Mouse (Mus musculus) left cerebral cortex, adult 8-10 months (tissue): ENCODE data around the gene Ppfibp1. TPM values are rescaled to one million over a fixed set of nuclear protein-coding genes. Genes with fewer than 3 reads are reported as not detected.

Experiments
- DNase-seq, 2 experiments: peaks; one replicate each; pipeline ENCODE4 v3.0.0; 2022; ENCODE audit warnings: low spot score in 2 of 2
- total RNA-seq, 4 experiments: library from RNA; stranded (reverse); gene quantifications; 2 replicates each; pipeline ENCODE4 v1.2.4; 2022

The Ppfibp1 gene
- total RNA-seq, 4 experiments from 2014 or later, result 48.2 to 53.8 (median 52.5) TPM

DNA sequence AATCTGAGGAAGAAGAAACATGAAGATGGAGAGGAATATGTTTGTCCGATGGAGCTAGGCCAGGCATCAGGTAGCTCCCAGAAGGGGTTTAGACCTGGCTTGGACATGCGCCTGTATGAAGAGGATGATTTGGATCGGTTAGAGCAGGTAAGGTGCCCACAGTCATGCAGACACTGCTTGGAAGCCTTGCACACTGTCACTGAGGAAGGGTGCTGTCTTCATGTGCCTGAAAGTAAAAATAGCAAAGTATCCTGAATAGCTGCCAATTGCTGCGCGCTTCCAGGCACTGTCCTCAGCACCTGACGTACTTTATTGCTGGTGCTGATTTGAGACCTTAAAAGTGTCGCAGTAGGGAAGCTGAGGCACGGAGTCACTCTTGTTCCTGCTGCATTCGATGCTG lies 141.3 kb downstream of the Ppfibp1 start:
- no peak for DNase-seq

- no peak for DNase-seq
Measured at GRCm38 (mm10) chr6:147030096-147030885, 142.0 kb downstream of the Ppfibp1 start.

- DNase-seq, result no peak
Measured at GRCm38 (mm10) chr6:147032303-147032925, 144.1 kb downstream of the Ppfibp1 start, which contains the start of gene Rep15. Gene Rep15, plus strand, starts transcription at chr6:147032584.

GRCm38 (mm10) chr6:147042291-147043290 lies 154.3 kb downstream of the Ppfibp1 start, which contains the start of gene Mrps35:
Gene Mrps35, plus strand, starts transcription at chr6:147042764.
- peak; percentile 83 to 85 for DNase-seq

DNA sequence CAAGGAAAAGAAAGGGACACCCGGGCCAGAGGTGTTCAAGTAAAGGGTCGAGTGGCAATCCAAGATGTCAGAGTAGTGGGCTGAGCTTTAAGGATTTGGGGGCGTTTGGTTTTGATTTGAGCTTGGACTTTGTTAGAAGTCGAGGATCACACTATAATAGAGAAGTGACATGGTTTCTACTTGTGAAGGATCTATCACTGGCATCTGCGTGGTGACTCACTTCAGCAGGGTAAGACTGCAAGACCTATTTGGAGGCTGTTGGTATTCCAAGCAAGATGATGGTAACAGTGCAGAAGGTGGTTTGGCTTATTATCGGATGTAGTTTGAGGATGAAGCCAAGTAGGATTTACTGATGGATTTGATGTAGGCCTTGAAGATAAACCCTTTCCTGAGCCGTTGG lies 155.3 kb downstream of the Ppfibp1 start:
- DNase-seq, result no peak

- no peak for DNase-seq
Measured at GRCm38 (mm10) chr6:147049239-147049805, 161.0 kb downstream of the Ppfibp1 start.

DNA sequence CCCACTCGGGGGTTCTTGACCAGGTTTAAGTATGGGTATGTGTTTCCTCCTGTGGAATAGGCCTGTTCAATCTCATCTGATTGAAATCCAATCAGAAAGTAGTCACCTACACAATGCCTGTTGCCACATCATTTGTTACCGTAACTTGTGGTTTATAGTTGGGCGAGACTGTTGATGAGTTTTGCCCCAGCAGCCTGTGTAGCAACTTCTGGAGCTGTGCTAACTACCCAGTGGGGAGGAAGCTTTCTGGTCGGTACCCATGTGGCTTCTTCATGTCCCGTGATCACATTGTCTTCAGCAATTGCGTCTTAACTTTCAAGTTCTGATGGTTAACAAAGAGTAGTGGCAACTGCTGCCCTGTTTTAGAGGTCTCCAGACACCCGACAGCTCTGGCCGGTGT lies 163.4 kb downstream of the Ppfibp1 start:
- no peak for DNase-seq

- DNase-seq, result no peak
Measured at GRCm38 (mm10) chr6:147052440-147052839, 164.2 kb downstream of the Ppfibp1 start.

GRCm38 (mm10) chr6:147053785-147054646 lies 165.7 kb downstream of the Ppfibp1 start:
- DNase-seq, result no peak

- DNase-seq, result no peak
Measured at GRCm38 (mm10) chr6:147055374-147055977, 167.2 kb downstream of the Ppfibp1 start.

DNA sequence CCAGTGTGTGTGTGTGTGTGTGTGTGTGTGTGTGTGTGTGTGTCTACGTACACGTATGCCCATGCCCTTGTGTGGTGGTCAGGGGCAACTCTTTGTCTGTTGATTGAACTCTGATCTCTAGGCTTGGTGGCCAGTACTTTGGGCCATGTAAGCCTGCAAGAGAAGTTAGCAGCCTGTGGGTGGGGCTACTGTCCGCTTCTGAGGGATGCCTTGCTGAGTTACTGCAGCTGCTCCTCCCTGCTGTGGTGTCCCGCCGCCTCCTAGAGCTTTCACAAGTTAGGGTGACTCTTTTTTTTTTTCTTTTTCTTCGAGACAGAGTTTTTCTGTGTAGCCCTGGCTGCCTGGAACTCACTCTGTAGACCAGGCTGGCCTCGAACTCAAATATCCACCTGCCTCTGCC lies 171.0 kb downstream of the Ppfibp1 start:
- DNase-seq, result no peak

DNA sequence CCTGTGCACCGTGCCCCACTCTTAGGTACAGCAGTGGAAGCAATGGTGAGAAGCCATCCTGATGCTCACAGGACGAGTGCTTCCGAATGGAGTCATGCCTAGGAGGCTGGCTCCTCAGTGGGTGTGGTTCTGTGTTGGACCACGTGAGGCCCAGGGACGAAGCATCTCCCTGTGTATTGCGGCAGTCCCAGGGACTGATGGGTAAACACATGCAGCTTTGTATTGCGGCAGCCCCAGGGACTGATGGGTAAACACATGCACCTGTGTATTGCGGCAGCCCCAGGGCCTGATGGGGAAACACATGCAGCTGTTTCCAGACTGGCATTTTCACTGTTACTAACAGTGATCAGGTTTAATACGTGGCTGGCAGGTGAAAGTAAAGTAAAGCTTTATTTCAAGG lies 173.3 kb downstream of the Ppfibp1 start:
- DNase-seq, result no peak

- DNase-seq, result no peak
Measured at GRCm38 (mm10) chr6:147062034-147062433, 173.7 kb downstream of the Ppfibp1 start.

DNA sequence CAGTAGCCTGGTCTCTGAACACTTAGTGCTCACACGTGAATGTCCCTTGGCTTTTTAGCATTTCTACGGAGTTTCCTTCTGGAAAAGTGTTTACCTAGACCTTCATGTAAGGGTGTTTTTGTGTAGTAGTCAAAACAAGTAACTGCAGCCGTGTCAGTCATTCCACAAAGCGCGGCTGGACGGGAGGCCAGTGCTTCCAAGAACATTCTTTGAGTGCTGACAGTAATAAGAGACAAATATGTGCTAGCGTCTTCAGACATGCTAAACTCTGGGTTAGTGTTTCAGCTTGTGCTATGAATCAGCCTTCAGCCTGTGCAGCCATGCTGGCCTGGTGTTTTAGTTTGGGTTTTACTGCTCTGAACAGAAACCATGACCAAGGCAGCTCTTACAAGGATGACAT lies 174.4 kb downstream of the Ppfibp1 start:
- DNase-seq, result no peak

GRCm38 (mm10) chr6:147064226-147064943 lies 176.1 kb downstream of the Ppfibp1 start:
- no peak for DNase-seq

DNA sequence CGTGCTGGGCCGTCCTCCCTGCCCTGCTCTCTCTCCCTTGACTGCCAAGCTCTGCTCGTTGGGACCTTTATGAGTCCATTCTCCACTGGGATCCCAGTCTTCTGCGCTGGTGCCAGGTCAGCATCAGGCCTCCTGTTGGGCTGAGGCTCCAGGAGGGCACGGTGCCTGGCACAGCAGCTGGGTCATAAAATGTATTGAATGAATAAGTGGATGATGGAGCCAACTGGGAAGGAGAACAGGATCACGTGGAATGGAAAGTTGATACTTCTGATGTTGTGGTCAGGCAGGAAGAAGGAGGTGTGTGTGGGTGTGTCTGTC lies 176.6 kb downstream of the Ppfibp1 start:
- no peak for DNase-seq

GRCm38 (mm10) chr6:147075808-147076387 lies 187.6 kb downstream of the Ppfibp1 start:
- no peak for DNase-seq

DNA sequence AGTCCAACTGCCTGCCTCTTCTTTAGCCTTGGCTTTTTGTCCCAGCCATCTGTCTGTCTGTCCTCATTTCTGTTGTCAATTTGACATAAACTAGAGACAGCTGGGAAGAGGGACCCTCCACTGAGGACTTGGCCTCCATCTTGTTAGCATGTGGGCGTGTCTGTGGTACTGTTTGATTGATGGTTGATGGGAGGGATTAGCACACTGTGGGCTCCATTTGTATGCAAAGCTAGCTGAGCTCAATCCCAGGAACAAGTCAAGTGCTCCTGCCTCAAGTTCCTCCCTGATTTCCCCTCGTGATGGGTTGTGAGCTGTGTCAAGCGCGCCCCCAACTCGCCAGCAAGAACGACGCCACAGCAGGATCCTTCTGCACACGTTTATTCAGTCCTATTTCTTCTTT lies 188.6 kb downstream of the Ppfibp1 start:
- no peak for DNase-seq

DNA sequence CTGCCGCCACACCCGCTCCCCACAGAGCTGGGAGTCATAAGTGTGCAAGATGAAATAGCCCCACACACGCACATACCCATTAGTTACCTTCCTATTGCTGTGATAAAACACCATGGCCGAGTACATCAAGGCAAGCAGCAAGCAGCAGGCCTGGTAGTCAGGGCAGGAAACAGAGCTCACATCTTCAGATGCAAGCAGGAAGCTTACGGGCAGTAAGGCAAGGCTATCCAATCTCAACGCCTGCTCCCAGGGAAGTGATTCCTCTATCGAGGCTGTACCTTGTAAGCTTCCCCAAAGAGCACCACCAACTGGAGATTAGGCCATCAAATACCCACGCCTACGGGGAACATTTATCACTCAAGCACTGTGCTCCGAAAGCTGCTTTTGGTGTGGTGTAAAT lies 191.6 kb downstream of the Ppfibp1 start:
- no peak for DNase-seq
